Mouse (Mus musculus): ENCODE data around the gene Htr5a. TPM values are rescaled to one million over a fixed set of nuclear protein-coding genes. Genes with fewer than 3 reads are reported as not detected.

Gene Htr5a
- polyA plus RNA-seq, 1 experiment from 2014 or later = not detected

- H3K27ac ChIP-seq = no peak overlapping the region
- no peaks in the 10 kb centered on the region for H3K27me3 ChIP-seq (ENCODE audit: insufficient read depth, low read length)
- 28% methylated on average over 3 of the region's 3 CpGs for WGBS
- no peak overlapping the region for H3K4me2 ChIP-seq (ENCODE audit: low read length)
- no peaks in the 10 kb centered on the region for H3K9me3 ChIP-seq (replicated peaks; ENCODE audit: low read length)
- DNase-seq (ENCODE audit: low spot score) = peak; percentile 63
- H3K4me3 ChIP-seq (replicated peaks; ENCODE audit: low read depth, low read length) = no peak overlapping the region
- no peak overlapping the region for H3K9ac ChIP-seq (ENCODE audit: low read depth, low read length)
- TF ChIP-seq CTCF (IDR thresholded peaks at IDR 0.05; ENCODE audit: low read depth) = no peak
- no peaks in the 10 kb centered on the region for H3K4me1 ChIP-seq (replicated peaks; ENCODE audit: insufficient read depth, low read length)
- no peaks in the 10 kb centered on the region for H3K36me3 ChIP-seq (ENCODE audit: insufficient read depth, low read length)
- no peak for ATAC-seq (replicated peaks; ENCODE audit: low FRiP score, low read depth)
These were observed 38.5 kb downstream of the Htr5a start for GRCm38 (mm10) chr5:27880329-27881036.

- H3K4me1 ChIP-seq (replicated peaks; ENCODE audit: insufficient read depth, low read length) = no peaks in the 10 kb centered on the region
- no peak overlapping the region for H3K4me3 ChIP-seq (replicated peaks; ENCODE audit: low read depth, low read length)
- no peak for TF ChIP-seq CTCF (IDR thresholded peaks at IDR 0.05; ENCODE audit: low read depth)
- DNase-seq (ENCODE audit: low spot score) (no peak), ATAC-seq (replicated peaks; ENCODE audit: low FRiP score, low read depth) (no peak)
- no peak overlapping the region for H3K9ac ChIP-seq (ENCODE audit: low read depth, low read length)
- no peaks in the 10 kb centered on the region for H3K36me3 ChIP-seq (ENCODE audit: insufficient read depth, low read length)
- no peaks in the 10 kb centered on the region for H3K9me3 ChIP-seq (replicated peaks; ENCODE audit: low read length)
- 79% methylated on average over 2 of the region's 2 CpGs for WGBS
- no peak overlapping the region for H3K27ac ChIP-seq
- no peaks in the 10 kb centered on the region for H3K27me3 ChIP-seq (ENCODE audit: insufficient read depth, low read length)
- no peak overlapping the region for H3K4me2 ChIP-seq (ENCODE audit: low read length)
These were observed 39.3 kb downstream of the Htr5a start for GRCm38 (mm10) chr5:27881261-27881660.

GRCm38 (mm10) chr5:27888080-27888479, 46.1 kb downstream of the Htr5a start:
- H3K4me2 ChIP-seq (ENCODE audit: low read length) = no peak overlapping the region
- 74% methylated on average over 3 of the region's 3 CpGs for WGBS
- H3K4me1 ChIP-seq (replicated peaks; ENCODE audit: insufficient read depth, low read length) = no peaks in the 10 kb centered on the region
- H3K4me3 ChIP-seq (replicated peaks; ENCODE audit: low read depth, low read length) = no peak overlapping the region
- no peak overlapping the region for H3K9ac ChIP-seq (ENCODE audit: low read depth, low read length)
- ATAC-seq (replicated peaks; ENCODE audit: low FRiP score, low read depth) (no peak), DNase-seq (ENCODE audit: low spot score) (no peak)
- no peak overlapping the region for H3K27ac ChIP-seq
- no peaks in the 10 kb centered on the region for H3K9me3 ChIP-seq (replicated peaks; ENCODE audit: low read length)
- no peak for TF ChIP-seq CTCF (IDR thresholded peaks at IDR 0.05; ENCODE audit: low read depth)
- no peaks in the 10 kb centered on the region for H3K36me3 ChIP-seq (ENCODE audit: insufficient read depth, low read length)
- H3K27me3 ChIP-seq (ENCODE audit: insufficient read depth, low read length) = no peaks in the 10 kb centered on the region

- Histone ChIP-seq H3K4me3 (replicated peaks; ENCODE audit: low read depth, low read length) (no peak overlapping the region), H3K9me3 (replicated peaks; ENCODE audit: low read length) (no peaks in the 10 kb centered on the region), H3K4me2 (ENCODE audit: low read length) (no peak overlapping the region), H3K27ac (no peak overlapping the region), H3K27me3 (ENCODE audit: insufficient read depth, low read length) (no peaks in the 10 kb centered on the region), H3K9ac (ENCODE audit: low read depth, low read length) (no peak overlapping the region), H3K4me1 (replicated peaks; ENCODE audit: insufficient read depth, low read length) (no peaks in the 10 kb centered on the region), H3K36me3 (ENCODE audit: insufficient read depth, low read length) (no peaks in the 10 kb centered on the region)
- 75% methylated on average over 3 of the region's 3 CpGs for WGBS
- DNase-seq (ENCODE audit: low spot score) (no peak), ATAC-seq (replicated peaks; ENCODE audit: low FRiP score, low read depth) (no peak)
- no peak for TF ChIP-seq CTCF (IDR thresholded peaks at IDR 0.05; ENCODE audit: low read depth)
These were observed 54.0 kb downstream of the Htr5a start for GRCm38 (mm10) chr5:27895961-27896360.

GRCm38 (mm10) chr5:27899756-27900155, 57.8 kb downstream of the Htr5a start:
- WGBS = 49% methylated on average over 2 of the region's 2 CpGs
- H3K9me3 ChIP-seq (replicated peaks; ENCODE audit: low read length) = no peaks in the 10 kb centered on the region
- no peaks in the 10 kb centered on the region for H3K36me3 ChIP-seq (ENCODE audit: insufficient read depth, low read length)
- no peak overlapping the region for H3K27ac ChIP-seq
- ATAC-seq (replicated peaks; ENCODE audit: low FRiP score, low read depth) (no peak), DNase-seq (ENCODE audit: low spot score) (no peak)
- no peaks in the 10 kb centered on the region for H3K4me1 ChIP-seq (replicated peaks; ENCODE audit: insufficient read depth, low read length)
- no peak overlapping the region for H3K4me2 ChIP-seq (ENCODE audit: low read length)
- no peaks in the 10 kb centered on the region for H3K27me3 ChIP-seq (ENCODE audit: insufficient read depth, low read length)
- H3K4me3 ChIP-seq (replicated peaks; ENCODE audit: low read depth, low read length) = no peak overlapping the region
- no peak overlapping the region for H3K9ac ChIP-seq (ENCODE audit: low read depth, low read length)
- no peak for TF ChIP-seq CTCF (IDR thresholded peaks at IDR 0.05; ENCODE audit: low read depth)

- no peak overlapping the region for H3K4me2 ChIP-seq (ENCODE audit: low read length)
- TF ChIP-seq CTCF (IDR thresholded peaks at IDR 0.05; ENCODE audit: low read depth) = no peak
- H3K9ac ChIP-seq (ENCODE audit: low read depth, low read length) = no peak overlapping the region
- H3K36me3 ChIP-seq (ENCODE audit: insufficient read depth, low read length) = no peaks in the 10 kb centered on the region
- no peak overlapping the region for H3K4me3 ChIP-seq (replicated peaks; ENCODE audit: low read depth, low read length)
- DNase-seq (ENCODE audit: low spot score) = no peak
- no peak overlapping the region for H3K27ac ChIP-seq
- WGBS = 84% methylated on average over 4 of the region's 4 CpGs
- no peaks in the 10 kb centered on the region for H3K4me1 ChIP-seq (replicated peaks; ENCODE audit: insufficient read depth, low read length)
- no peaks in the 10 kb centered on the region for H3K27me3 ChIP-seq (ENCODE audit: insufficient read depth, low read length)
- H3K9me3 ChIP-seq (replicated peaks; ENCODE audit: low read length) = no peaks in the 10 kb centered on the region
- no peak for ATAC-seq (replicated peaks; ENCODE audit: low FRiP score, low read depth)
These were observed 58.2 kb downstream of the Htr5a start for GRCm38 (mm10) chr5:27900186-27900585.

Other genes starting within 250 kb of the Htr5a start
- 18.7 and 18.8 TPM in 2 replicates for gene Paxip1, start 50.5 kb upstream of the Htr5a start, polyA plus RNA-seq (2015; fragmentation: Nextera tagmentation; extraction: Ambion mirVana)
- 44.3 and 48.7 TPM in 2 replicates for gene Insig1, start 229.2 kb downstream of the Htr5a start, polyA plus RNA-seq (2015; fragmentation: Nextera tagmentation; extraction: Ambion mirVana)